Mouse (Mus musculus) CH12F3 (cell line): ENCODE data around the gene Jund.

Experiments
- in situ Hi-C: fragments of 300-500 bp; cut with MboI; formaldehyde crosslinking; loops from 2 replicates; pipeline ENCODE4 v1.14.3; 2020; ENCODE audit warnings: low sequenced_read_pairs

The Jund gene

GRCm38 (mm10) chr8:70674109-70674508 lies 24.6 kb upstream of the Jund start:
- in situ Hi-C loops: no loop called here

GRCm38 (mm10) chr8:70674716-70675115 lies 24.0 kb upstream of the Jund start:
- in situ Hi-C loops: no loop called here

- in situ Hi-C loops: no loop called here
Measured at GRCm38 (mm10) chr8:70675336-70675735, 23.4 kb upstream of the Jund start.

- in situ Hi-C loops: no loop called here
Measured at GRCm38 (mm10) chr8:70677451-70678080, 21.2 kb upstream of the Jund start.

- in situ Hi-C loops: no loop called here
Measured at GRCm38 (mm10) chr8:70678679-70679078, 20.1 kb upstream of the Jund start.

- in situ Hi-C loops: no loop called here
Measured at GRCm38 (mm10) chr8:70679404-70679803, 19.3 kb upstream of the Jund start.

GRCm38 (mm10) chr8:70680039-70680438 lies 18.7 kb upstream of the Jund start:
- in situ Hi-C loops: no loop called here

GRCm38 (mm10) chr8:70681410-70681809 lies 17.3 kb upstream of the Jund start:
- in situ Hi-C loops: no loop called here

- in situ Hi-C loops: no loop called here
Measured at GRCm38 (mm10) chr8:70682193-70682592, 16.6 kb upstream of the Jund start.

GRCm38 (mm10) chr8:70682692-70683091 lies 16.1 kb upstream of the Jund start:
- in situ Hi-C loops: no loop called here

- in situ Hi-C loops: no loop called here
Measured at GRCm38 (mm10) chr8:70684291-70684690, 14.5 kb upstream of the Jund start.

GRCm38 (mm10) chr8:70687576-70687975 lies 11.2 kb upstream of the Jund start:
- in situ Hi-C loops: no loop called here

- in situ Hi-C loops: no loop called here
Measured at GRCm38 (mm10) chr8:70688136-70688535, 10.6 kb upstream of the Jund start.

- in situ Hi-C loops: no loop called here
Measured at GRCm38 (mm10) chr8:70689892-70690390, 8.8 kb upstream of the Jund start.

- in situ Hi-C loops: no loop called here
Measured at GRCm38 (mm10) chr8:70691230-70691629, 7.5 kb upstream of the Jund start.

GRCm38 (mm10) chr8:70691727-70692231 lies 7.0 kb upstream of the Jund start:
- in situ Hi-C loops: no loop called here

GRCm38 (mm10) chr8:70693636-70694035 lies 5.1 kb upstream of the Jund start:
- in situ Hi-C loops: no loop called here

GRCm38 (mm10) chr8:70695318-70696018 lies 3.3 kb upstream of the Jund start:
- in situ Hi-C loops: no loop called here

- in situ Hi-C loops: no loop called here
Measured at GRCm38 (mm10) chr8:70696019-70696885, 2.5 kb upstream of the Jund start.

GRCm38 (mm10) chr8:70696946-70697345 lies 1.8 kb upstream of the Jund start:
- in situ Hi-C loops: no loop called here
